Mouse (Mus musculus): Measurements from ENCODE around the gene Dot1l.

Dot1l gene

GRCm38 (mm10) chr10:80792175-80793032 is 37.4 kb downstream of the Dot1l start:
- no peak for DNase-seq (ENCODE audit: low spot score in 2 of 2)

GRCm38 (mm10) chr10:80793033-80793784 is 38.2 kb downstream of the Dot1l start:
- no peak for DNase-seq (ENCODE audit: low spot score in 2 of 2)

- DNase-seq (ENCODE audit: low spot score in 2 of 2): no peak
Measured at GRCm38 (mm10) chr10:80793803-80794202, 38.8 kb downstream of the Dot1l start.

- no peak for DNase-seq (ENCODE audit: low spot score in 2 of 2)
Measured at GRCm38 (mm10) chr10:80794750-80795149, 39.7 kb downstream of the Dot1l start.

GRCm38 (mm10) chr10:80796307-80796848 is 41.4 kb downstream of the Dot1l start:
- no peak for DNase-seq (ENCODE audit: low spot score in 2 of 2)

GRCm38 (mm10) chr10:80797186-80798149 is 42.5 kb downstream of the Dot1l start:
- no peak for DNase-seq (ENCODE audit: low spot score in 2 of 2)

GRCm38 (mm10) chr10:80798150-80799006 is 43.4 kb downstream of the Dot1l start, which contains the start of the genes Sf3a2 and Plekhj1:
TSS of gene Sf3a2 (plus strand) at chr10:80798198.
TSS of gene Plekhj1 (minus strand) at chr10:80798626.
- DNase-seq (ENCODE audit: low spot score in 2 of 2): peak; percentile 97 to 98

GRCm38 (mm10) chr10:80799070-80799566 is 44.1 kb downstream of the Dot1l start:
- DNase-seq (ENCODE audit: low spot score in 2 of 2): no peak

GRCm38 (mm10) chr10:80802204-80802912 is 47.4 kb downstream of the Dot1l start:
- DNase-seq (ENCODE audit: low spot score in 2 of 2): no peak

GRCm38 (mm10) chr10:80802996-80803395 is 48.0 kb downstream of the Dot1l start:
- DNase-seq (ENCODE audit: low spot score in 2 of 2): no peak

GRCm38 (mm10) chr10:80804340-80804739 is 49.3 kb downstream of the Dot1l start:
- no peak for DNase-seq (ENCODE audit: low spot score in 2 of 2)

- DNase-seq (ENCODE audit: low spot score in 2 of 2): no peak
Measured at GRCm38 (mm10) chr10:80804916-80805315, 49.9 kb downstream of the Dot1l start, which contains the start of gene Amh. TSS of gene Amh (plus strand) at chr10:80805243.

- no peak for DNase-seq (ENCODE audit: low spot score in 2 of 2)
Measured at GRCm38 (mm10) chr10:80805322-80805721, 50.3 kb downstream of the Dot1l start.

GRCm38 (mm10) chr10:80805925-80806324 is 50.9 kb downstream of the Dot1l start:
- peak; percentile 78 to 81 for DNase-seq (ENCODE audit: low spot score in 2 of 2)

- no peak for DNase-seq (ENCODE audit: low spot score in 2 of 2)
Measured at GRCm38 (mm10) chr10:80806341-80807056, 51.5 kb downstream of the Dot1l start.

- peak; percentile 87 to 91 for DNase-seq (ENCODE audit: low spot score in 2 of 2)
Measured at GRCm38 (mm10) chr10:80807057-80807627, 52.1 kb downstream of the Dot1l start.

GRCm38 (mm10) chr10:80808099-80808984 is 53.3 kb downstream of the Dot1l start:
- DNase-seq (ENCODE audit: low spot score in 2 of 2): peak in 1 of 2 experiments; percentile 44

Data from right cerebral cortex, adult 2 months (tissue).